Comparison of ENCODE assay signal across 9 mouse cellular contexts in the genomic region with DNA sequence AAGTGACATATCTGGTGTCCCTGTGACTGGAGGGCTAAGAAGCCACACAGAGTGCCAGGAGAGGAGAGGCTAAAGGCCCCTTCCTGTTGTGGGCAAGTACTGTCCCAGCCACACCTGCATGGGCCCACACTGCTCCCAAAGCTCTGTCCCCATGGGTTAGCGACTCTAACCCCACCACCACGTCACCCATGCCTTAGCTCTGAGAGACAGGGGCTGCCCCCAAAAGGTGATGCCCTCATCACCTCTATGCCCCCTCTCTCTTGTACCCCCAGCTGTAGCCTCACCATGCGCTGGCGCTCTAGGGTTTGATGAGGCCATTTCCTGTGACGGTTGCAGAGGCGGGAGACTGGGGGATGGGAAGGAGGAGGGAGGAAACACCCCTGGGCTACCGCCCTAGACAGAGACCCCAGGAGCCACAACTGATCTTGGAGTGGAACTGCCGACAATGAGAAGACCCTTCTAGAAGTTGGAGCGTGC. TPM values are rescaled to one million over a fixed set of nuclear protein-coding genes. Genes with fewer than 3 reads are reported as not detected.
A peak's percentile ranks its signal among the peaks of the same experiment; 100 is the strongest.
DNase-seq lines count a peak whose midpoint lies in the region; ATAC-seq and TF ChIP-seq lines count a peak whose summit lies in the region.
"Had no signal": no experiment of that assay in that cellular context is flagged by ENCODE, and none has a peak within 500 bp of the region (broad histone marks: within the 10 kb centered on the region; RNA-seq: fewer than 3 reads in every experiment).

No protein-coding gene starts in this region.

- ATAC-seq in stomach, embryonic 15.5 days (ENCODE audit: insufficient read depth, low FRiP score, low read depth), result no peak
- ATAC-seq in stomach, postnatal 0 days (ENCODE audit: low FRiP score, low TSS enrichment), result no peak
- peak; percentile 7; the same call in 1 of the 2 replicates for ATAC-seq in erythroblast, adult 5-6 weeks (replicated peaks; ENCODE audit: low FRiP score, poor library complexity, severe bottlenecking)
- ATAC-seq in megakaryocyte progenitor cell, adult 5-6 weeks (replicated peaks; ENCODE audit: poor library complexity), result peak; percentile 40
- no peak for ATAC-seq in midbrain, postnatal 0 days (ENCODE audit: low FRiP score)

- no peak for TF ChIP-seq EP300 in stomach, postnatal 0 days (optimal IDR thresholded peaks at IDR 0.05)

- no peak for TF ChIP-seq CTCF in stomach, postnatal 0 days (IDR thresholded peaks at IDR 0.05; ENCODE audit: low read depth)
- TF ChIP-seq CTCF in midbrain, postnatal 0 days (IDR thresholded peaks at IDR 0.05), result no peak

- no peaks in the 10 kb centered on the region for H3K36me3 ChIP-seq in stomach, embryonic 15.5 days
- H3K36me3 ChIP-seq in stomach, postnatal 0 days (ENCODE audit: control insufficient read depth, insufficient read depth, low read length), result no peaks in the 10 kb centered on the region
- H3K36me3 ChIP-seq in midbrain, postnatal 0 days (ENCODE audit: insufficient read depth, low read length), result no peaks in the 10 kb centered on the region
- H3K36me3 ChIP-seq: lung, embryonic 15.5 days had no signal

- H3K9me3 ChIP-seq in stomach, embryonic 15.5 days, result no peaks in the 10 kb centered on the region
- H3K9me3 ChIP-seq in stomach, postnatal 0 days (ENCODE audit: control insufficient read depth, low read length), result no peaks in the 10 kb centered on the region
- H3K9me3 ChIP-seq in midbrain, postnatal 0 days (ENCODE audit: low read length), result no peaks in the 10 kb centered on the region
- H3K9me3 ChIP-seq: lung, embryonic 15.5 days had no signal

- H3K27me3 ChIP-seq in stomach, embryonic 15.5 days (replicated peaks), result 0 out of 2 replicates have a peak, but pooled peaks cover 3% of the 10 kb centered on the region
- H3K27me3 ChIP-seq in stomach, postnatal 0 days (ENCODE audit: control insufficient read depth, insufficient read depth, low read length), result no peaks in the 10 kb centered on the region
- H3K27me3 ChIP-seq in midbrain, postnatal 0 days (ENCODE audit: insufficient read depth, low read length), result no peaks in the 10 kb centered on the region

- 0 out of 2 replicates have a peak, but pooled peaks cover 9% of the 10 kb centered on the region for H3K4me1 ChIP-seq in stomach, embryonic 15.5 days
- no peaks in the 10 kb centered on the region for H3K4me1 ChIP-seq in stomach, postnatal 0 days (replicated peaks; ENCODE audit: control insufficient read depth, insufficient read depth)
- no peaks in the 10 kb centered on the region for H3K4me1 ChIP-seq in midbrain, postnatal 0 days (ENCODE audit: insufficient read depth, low read length)

- no peak overlapping the region for H3K27ac ChIP-seq in stomach, embryonic 15.5 days
- H3K27ac ChIP-seq in stomach, postnatal 0 days (replicated peaks), result no peak overlapping the region
- H3K27ac ChIP-seq in midbrain, postnatal 0 days (ENCODE audit: low read depth, low read length), result no peak overlapping the region

- H3K9ac ChIP-seq in stomach, embryonic 15.5 days, result no peak overlapping the region
- H3K9ac ChIP-seq in stomach, postnatal 0 days (ENCODE audit: low read length), result no peak overlapping the region
- H3K9ac ChIP-seq in midbrain, postnatal 0 days (replicated peaks; ENCODE audit: low read length, poor library complexity, severe bottlenecking), result no peak overlapping the region
- H3K9ac ChIP-seq: lung, embryonic 15.5 days had no signal

- H3K4me3 ChIP-seq in stomach, embryonic 15.5 days (replicated peaks), result no peak overlapping the region
- H3K4me3 ChIP-seq in stomach, postnatal 0 days (ENCODE audit: low read depth, low read length), result no peak overlapping the region
- H3K4me3 ChIP-seq in midbrain, postnatal 0 days (ENCODE audit: low read depth, low read length), result no peak overlapping the region
- H3K4me3 ChIP-seq: lung, embryonic 15.5 days had no signal

- H3K4me2 ChIP-seq in stomach, embryonic 15.5 days, result peak overlapping the region; percentile 22; the same call in 1 of the 2 replicates
- no peak overlapping the region for H3K4me2 ChIP-seq in stomach, postnatal 0 days (replicated peaks; ENCODE audit: low read depth)
- no peak overlapping the region for H3K4me2 ChIP-seq in midbrain, postnatal 0 days (ENCODE audit: low read depth, low read length, poor library complexity, severe bottlenecking)

- no peak for DNase-seq in stomach, postnatal 0 days (ENCODE audit: low spot score)
- DNase-seq in thymus, postnatal 4 days, result peak; percentile 87
- DNase-seq in Muller cell, postnatal 12 days (ENCODE audit: inconsistent ontology term), result no peak
- no peak for DNase-seq in midbrain, postnatal 0 days (ENCODE audit: low spot score)
- no peak for DNase-seq in adrenal gland, postnatal 10 days

- WGBS in stomach, embryonic 15.5 days, result 74% methylated on average over 9 of the region's 9 CpGs
- WGBS in stomach, postnatal 0 days, result 88% methylated on average over 9 of the region's 9 CpGs
- 86% methylated on average over 9 of the region's 9 CpGs for WGBS in midbrain, postnatal 0 days

RNA-seq across cellular contexts. Expression of a gene that starts 0.4 kb away (rescaled TPM):
- polyA plus RNA-seq in stomach, embryonic 15.5 days (2015; fragmentation: Nextera tagmentation; extraction: Ambion mirVana), result 2.4 and 3.3 TPM in 2 replicates
- polyA plus RNA-seq in stomach, postnatal 0 days (2015; fragmentation: Nextera tagmentation; extraction: Ambion mirVana), result 0.32 and 0.46 TPM in 2 replicates
- total RNA-seq in erythroblast, adult 5-6 weeks (2015; ENCODE audit: low replicate concordance), result 14.6 and 15.5 TPM in 2 replicates
- 22.7 and 23.9 TPM in 2 replicates for total RNA-seq in erythroblast, adult 5-6 weeks (2017; ENCODE audit: low replicate concordance)
- 75.0 and 75.4 TPM in 2 replicates for total RNA-seq in megakaryocyte progenitor cell, adult 5-6 weeks (2015)
- total RNA-seq in megakaryocyte progenitor cell, adult 5-6 weeks (2017), result 103 and 112 TPM in 2 replicates
- 0.05 and 0.24 TPM in 2 replicates for total RNA-seq in midbrain, postnatal 0 days (2014; rRNA removed)
- polyA plus RNA-seq in midbrain, postnatal 0 days (2015; fragmentation: Nextera tagmentation; extraction: Ambion mirVana), result 0.05 and 0.15 TPM in 2 replicates
- 1 to 10 TPM; 1.8 to 2.5 TPM for total RNA-seq in adrenal gland, postnatal 10 days (2021)

RNA-seq across cellular contexts. Expression of a gene that starts 13.7 kb away (rescaled TPM):
- 54.9 and 55.4 TPM in 2 replicates for polyA plus RNA-seq in stomach, embryonic 15.5 days (2015; fragmentation: Nextera tagmentation; extraction: Ambion mirVana)
- polyA plus RNA-seq in stomach, postnatal 0 days (2015; fragmentation: Nextera tagmentation; extraction: Ambion mirVana), result 42.2 and 43.9 TPM in 2 replicates
- 22.3 and 23.4 TPM in 2 replicates for total RNA-seq in erythroblast, adult 5-6 weeks (2015; ENCODE audit: low replicate concordance)
- total RNA-seq in erythroblast, adult 5-6 weeks (2017; ENCODE audit: low replicate concordance), result 7.2 and 11.9 TPM in 2 replicates
- total RNA-seq in megakaryocyte progenitor cell, adult 5-6 weeks (2015), result 32.1 and 35.1 TPM in 2 replicates
- 18.4 and 19.9 TPM in 2 replicates for total RNA-seq in megakaryocyte progenitor cell, adult 5-6 weeks (2017)
- total RNA-seq in midbrain, postnatal 0 days (2014; rRNA removed), result 317 and 384 TPM in 2 replicates
- polyA plus RNA-seq in midbrain, postnatal 0 days (2015; fragmentation: Nextera tagmentation; extraction: Ambion mirVana), result 399 and 418 TPM in 2 replicates
- 10 to 100 TPM; 49.2 to 57.7 TPM for total RNA-seq in adrenal gland, postnatal 10 days (2021)

RNA-seq across cellular contexts. Expression of a gene that starts 27.9 kb away (rescaled TPM):
- polyA plus RNA-seq in stomach, embryonic 15.5 days (2015; fragmentation: Nextera tagmentation; extraction: Ambion mirVana), result 1.6 and 1.8 TPM in 2 replicates
- polyA plus RNA-seq in stomach, postnatal 0 days (2015; fragmentation: Nextera tagmentation; extraction: Ambion mirVana), result 0.35 and 1.0 TPM in 2 replicates
- total RNA-seq in erythroblast, adult 5-6 weeks (2015; ENCODE audit: low replicate concordance), result not detected in 2 replicates
- not detected in 2 replicates for total RNA-seq in erythroblast, adult 5-6 weeks (2017; ENCODE audit: low replicate concordance)
- total RNA-seq in megakaryocyte progenitor cell, adult 5-6 weeks (2015), result 0.05 TPM in 1 of 2 replicates, not detected in the other
- 0.08 TPM in 1 of 2 replicates, not detected in the other for total RNA-seq in megakaryocyte progenitor cell, adult 5-6 weeks (2017)
- 2.5 and 3.8 TPM in 2 replicates for total RNA-seq in midbrain, postnatal 0 days (2014; rRNA removed)
- polyA plus RNA-seq in midbrain, postnatal 0 days (2015; fragmentation: Nextera tagmentation; extraction: Ambion mirVana), result 1.9 and 2.1 TPM in 2 replicates
- 10 to 100 TPM; 20.5 to 28.4 TPM for total RNA-seq in adrenal gland, postnatal 10 days (2021)

RNA-seq across cellular contexts. Expression of a gene that starts 34.5 kb away (rescaled TPM):
- polyA plus RNA-seq in stomach, embryonic 15.5 days (2015; fragmentation: Nextera tagmentation; extraction: Ambion mirVana), result 0.35 and 0.78 TPM in 2 replicates
- polyA plus RNA-seq in stomach, postnatal 0 days (2015; fragmentation: Nextera tagmentation; extraction: Ambion mirVana), result 3.1 and 3.4 TPM in 2 replicates
- total RNA-seq in erythroblast, adult 5-6 weeks (2015; ENCODE audit: low replicate concordance), result 1.0 TPM in 1 of 2 replicates, not detected in the other
- not detected in 2 replicates for total RNA-seq in erythroblast, adult 5-6 weeks (2017; ENCODE audit: low replicate concordance)
- not detected in 2 replicates for total RNA-seq in megakaryocyte progenitor cell, adult 5-6 weeks (2015)
- total RNA-seq in megakaryocyte progenitor cell, adult 5-6 weeks (2017), result not detected in 2 replicates
- 14.1 and 25.7 TPM in 2 replicates for total RNA-seq in midbrain, postnatal 0 days (2014; rRNA removed)
- 8.8 and 12.8 TPM in 2 replicates for polyA plus RNA-seq in midbrain, postnatal 0 days (2015; fragmentation: Nextera tagmentation; extraction: Ambion mirVana)
- 1 to 10 TPM; 1.3 to 2.8 TPM for total RNA-seq in adrenal gland, postnatal 10 days (2021)

Comparison
In these comparisons a context has a peak if more than half of its experiments do, and no peak if none do; other contexts are left out.
1. ATAC-seq: peak in erythroblast, adult 5-6 weeks (single experiment) and megakaryocyte progenitor cell, adult 5-6 weeks (single experiment); none in stomach, embryonic 15.5 days (single experiment), stomach, postnatal 0 days (single experiment) and midbrain, postnatal 0 days (single experiment).
2. RNA of a gene that starts 0.4 kb away (total RNA-seq): 75.0 to 112 TPM in megakaryocyte progenitor cell, adult 5-6 weeks and 14.6 to 23.9 TPM in erythroblast, adult 5-6 weeks; 1.8 to 2.5 TPM in adrenal gland, postnatal 10 days and 0.05 to 0.24 TPM in midbrain, postnatal 0 days; every median in the first group is over 4 times any median in the second.